Mouse (Mus musculus): ENCODE data around the gene Zfp672. TPM values are rescaled to one million over a fixed set of nuclear protein-coding genes. Genes with fewer than 3 reads are reported as not detected.

Gene Zfp672
- polyA plus RNA-seq, 1 experiment from 2014 or later, result 40.6 TPM

DNA sequence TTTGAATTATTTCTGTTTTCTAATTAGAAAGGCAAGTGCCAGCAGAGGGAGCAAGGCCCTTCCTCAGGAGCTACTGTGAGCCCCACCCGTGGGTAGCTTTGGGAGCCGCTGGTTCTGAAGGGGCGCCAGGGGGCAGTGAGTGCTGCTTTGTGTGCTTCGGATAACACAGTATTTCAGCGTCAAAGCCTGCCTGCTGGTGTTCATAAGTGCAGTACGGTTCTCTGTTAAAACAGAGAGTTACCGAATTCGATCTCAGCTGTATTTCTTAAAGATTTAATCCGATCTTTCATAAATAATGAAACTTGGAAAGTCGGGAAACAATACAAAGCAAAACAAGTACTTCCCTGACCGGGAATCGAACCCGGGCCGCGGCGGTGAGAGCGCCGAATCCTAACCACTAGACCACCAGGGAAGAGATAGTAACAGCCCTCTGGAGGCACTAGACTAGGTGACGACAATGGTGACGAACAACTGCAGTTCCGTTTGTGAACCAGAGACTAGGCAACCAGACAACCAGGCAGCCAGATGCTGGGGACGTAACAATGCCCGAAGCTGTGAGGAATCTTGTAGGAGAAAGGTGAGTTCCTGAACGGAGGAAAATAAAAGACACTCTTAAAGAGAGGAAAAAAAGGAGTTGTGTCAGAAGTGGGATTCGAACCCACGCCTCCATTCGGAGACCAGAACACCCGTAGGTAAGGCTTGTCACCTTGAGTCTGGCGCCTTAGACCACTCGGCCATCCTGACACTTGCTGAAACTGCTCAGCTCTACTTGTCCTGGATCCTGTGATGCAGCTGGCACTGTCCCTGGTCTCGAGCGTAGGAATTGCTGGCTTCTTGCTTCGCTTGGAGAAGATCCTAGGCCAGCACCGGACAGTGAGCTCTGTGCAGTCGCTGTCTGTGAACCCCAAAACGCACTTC lies 28.0 kb downstream of the Zfp672 start:
- peak overlapping the region; percentile 77 for H3K4me3 ChIP-seq
- peaks cover 14% of the 10 kb centered on the region for H3K4me1 ChIP-seq
- no peaks in the 10 kb centered on the region for H3K9me3 ChIP-seq
- ATAC-seq (replicated peaks), result peak; percentile 93
- H3K36me3 ChIP-seq (replicated peaks), result no peaks in the 10 kb centered on the region
- WGBS, result under 1% methylated on average over 36 of the region's 36 CpGs
- H3K27ac ChIP-seq, result peak overlapping the region; percentile 86
- H3K4me2 ChIP-seq, result peak overlapping the region; percentile 78
- no peaks in the 10 kb centered on the region for H3K27me3 ChIP-seq (replicated peaks)
- H3K9ac ChIP-seq, result peak overlapping the region; percentile 46

DNA sequence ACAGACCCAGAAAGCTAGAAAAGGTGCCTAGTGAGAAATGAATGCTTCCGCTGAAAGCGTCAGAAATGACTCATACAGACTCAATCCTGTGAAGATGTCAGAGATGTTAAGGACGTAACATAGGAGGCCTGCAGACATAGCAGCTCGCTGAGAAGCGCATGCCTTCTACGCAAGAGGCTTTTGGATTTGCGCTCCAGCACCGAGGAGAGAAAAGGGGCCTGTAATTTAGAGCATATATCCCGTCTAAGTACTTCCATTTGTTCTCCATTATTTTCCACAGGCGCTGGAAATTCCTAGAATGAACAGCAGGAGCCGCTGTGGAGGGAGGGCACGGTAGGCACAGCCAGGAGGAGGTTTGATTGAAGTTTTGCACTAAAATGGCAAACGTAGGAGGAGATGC lies 29.1 kb downstream of the Zfp672 start:
- WGBS, result 13% methylated on average over 13 of the region's 13 CpGs
- Histone ChIP-seq H3K4me3 (peak overlapping the region; percentile 77), H3K27me3 (replicated peaks) (no peaks in the 10 kb centered on the region), H3K27ac (peak overlapping the region; percentile 84), H3K36me3 (replicated peaks) (no peaks in the 10 kb centered on the region), H3K9me3 (no peaks in the 10 kb centered on the region), H3K9ac (peak overlapping the region; percentile 40), H3K4me1 (peaks cover 7% of the 10 kb centered on the region), H3K4me2 (peak overlapping the region; percentile 78)
- ATAC-seq (replicated peaks), result peak; percentile 34

DNA sequence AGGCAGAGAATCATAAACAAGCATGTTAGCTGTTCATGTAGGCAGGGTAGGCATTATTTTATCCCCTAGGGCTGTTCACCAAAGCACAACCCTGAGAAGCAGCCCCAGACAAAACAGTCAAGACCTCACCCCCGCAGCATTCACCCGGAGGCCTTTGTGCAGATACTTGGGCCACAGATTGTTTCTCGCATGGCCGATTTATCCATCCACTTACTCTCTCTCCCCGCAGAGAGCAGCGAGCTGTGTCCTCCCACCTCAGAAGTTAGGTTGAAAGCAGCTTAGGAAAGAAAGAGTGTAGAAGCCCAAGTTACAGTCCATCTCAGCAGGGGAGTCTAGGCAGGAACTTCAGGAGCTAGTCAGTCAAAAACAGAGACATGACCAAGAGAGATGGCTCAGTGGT lies 32.7 kb downstream of the Zfp672 start:
- Histone ChIP-seq H3K27me3 (replicated peaks) (no peaks in the 10 kb centered on the region), H3K9ac (no peak overlapping the region), H3K4me2 (no peak overlapping the region), H3K4me1 (no peaks in the 10 kb centered on the region), H3K4me3 (no peak overlapping the region), H3K9me3 (no peaks in the 10 kb centered on the region), H3K36me3 (replicated peaks) (no peaks in the 10 kb centered on the region), H3K27ac (no peak overlapping the region)
- 17% methylated on average over 6 of the region's 6 CpGs for WGBS
- no peak for ATAC-seq (replicated peaks)

DNA sequence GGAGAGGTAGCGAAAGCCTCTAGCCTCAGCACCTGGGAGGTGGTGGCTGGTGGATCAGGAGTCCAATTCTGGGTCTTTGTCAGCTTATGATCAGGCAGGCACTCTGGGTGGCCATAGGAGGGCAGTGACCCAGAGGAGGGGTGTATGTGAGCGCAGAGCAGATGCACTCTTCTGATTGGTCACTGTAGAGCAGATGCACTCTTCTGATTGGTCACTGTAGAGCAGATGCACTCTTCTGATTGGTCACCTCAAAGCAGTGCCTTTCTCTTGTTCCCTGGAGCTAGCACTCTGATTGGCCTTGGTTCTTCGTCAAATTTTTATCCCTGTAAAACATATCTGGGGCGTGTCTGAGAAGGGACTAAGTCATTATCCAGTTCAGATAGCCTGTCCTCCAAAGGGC lies 37.3 kb downstream of the Zfp672 start:
- no peak overlapping the region for H3K4me2 ChIP-seq
- no peaks in the 10 kb centered on the region for H3K27me3 ChIP-seq (replicated peaks)
- H3K27ac ChIP-seq, result no peak overlapping the region
- no peak overlapping the region for H3K9ac ChIP-seq
- H3K4me1 ChIP-seq, result no peaks in the 10 kb centered on the region
- no peak for ATAC-seq (replicated peaks)
- H3K9me3 ChIP-seq, result no peaks in the 10 kb centered on the region
- no peaks in the 10 kb centered on the region for H3K36me3 ChIP-seq (replicated peaks)
- 58% methylated on average over 4 of the region's 4 CpGs for WGBS
- no peak overlapping the region for H3K4me3 ChIP-seq

DNA sequence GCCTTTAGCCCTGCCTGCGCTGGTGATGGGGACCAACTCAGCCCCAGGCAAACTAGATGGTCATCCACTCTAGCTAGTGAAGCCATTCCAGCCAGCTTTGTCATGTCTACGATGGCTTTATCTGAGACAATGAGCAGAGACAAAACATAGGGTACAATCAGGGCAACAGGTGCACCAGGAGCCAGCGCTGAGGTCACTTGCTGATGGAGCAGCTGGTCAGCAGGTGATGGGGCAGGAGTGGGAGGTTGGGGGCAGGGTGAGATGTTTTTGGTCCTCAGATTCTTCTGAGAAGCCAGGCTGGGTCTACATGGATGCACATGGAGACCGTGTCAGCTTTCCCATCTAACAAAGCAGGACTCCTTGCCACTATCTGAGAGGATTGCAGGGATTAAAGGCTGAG lies 39.3 kb downstream of the Zfp672 start:
- Histone ChIP-seq H3K4me1 (no peaks in the 10 kb centered on the region), H3K9ac (no peak overlapping the region), H3K36me3 (replicated peaks) (no peaks in the 10 kb centered on the region), H3K27ac (no peak overlapping the region), H3K27me3 (replicated peaks) (no peaks in the 10 kb centered on the region), H3K4me3 (no peak overlapping the region), H3K4me2 (no peak overlapping the region), H3K9me3 (no peaks in the 10 kb centered on the region)
- 86% methylated on average over 4 of the region's 4 CpGs for WGBS
- no peak for ATAC-seq (replicated peaks)

DNA sequence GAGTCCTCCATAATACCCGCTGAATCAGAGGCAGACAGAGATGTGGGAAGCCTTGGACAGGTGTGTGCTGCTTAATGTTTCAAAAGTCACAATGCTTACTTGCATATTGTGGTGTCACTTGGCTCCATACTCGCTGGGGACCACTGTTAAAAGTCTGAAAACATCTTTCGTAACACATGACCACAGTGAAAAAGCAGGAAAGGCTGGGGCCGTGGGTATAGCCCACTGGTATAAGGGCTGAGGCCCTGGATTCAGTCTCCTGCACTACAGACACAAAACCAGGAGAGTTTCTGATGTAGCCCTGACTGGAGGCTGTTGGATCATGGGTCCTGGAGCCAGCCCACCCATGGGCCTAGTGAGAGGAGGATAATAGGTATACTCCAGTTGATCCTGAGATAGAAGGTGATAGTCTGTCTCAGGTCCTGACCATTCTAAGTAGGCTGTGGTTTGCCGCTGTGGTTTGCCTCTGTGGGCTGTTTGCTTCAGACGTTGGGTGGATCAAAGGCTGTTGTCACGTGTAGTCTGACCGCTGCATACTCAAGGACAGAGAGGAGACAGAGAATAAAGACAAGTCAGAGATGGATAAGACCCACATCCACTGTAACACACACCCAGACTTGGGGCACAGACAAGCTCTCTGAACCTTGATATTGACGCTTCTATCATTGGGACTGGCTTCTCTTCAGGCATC lies 40.0 kb downstream of the Zfp672 start:
- Histone ChIP-seq H3K4me1 (no peaks in the 10 kb centered on the region), H3K27ac (no peak overlapping the region), H3K9me3 (no peaks in the 10 kb centered on the region), H3K9ac (no peak overlapping the region), H3K4me2 (no peak overlapping the region), H3K36me3 (replicated peaks) (no peaks in the 10 kb centered on the region), H3K4me3 (no peak overlapping the region), H3K27me3 (replicated peaks) (no peaks in the 10 kb centered on the region)
- no peak for ATAC-seq (replicated peaks)
- WGBS, result 78% methylated on average over 9 of the region's 9 CpGs

DNA sequence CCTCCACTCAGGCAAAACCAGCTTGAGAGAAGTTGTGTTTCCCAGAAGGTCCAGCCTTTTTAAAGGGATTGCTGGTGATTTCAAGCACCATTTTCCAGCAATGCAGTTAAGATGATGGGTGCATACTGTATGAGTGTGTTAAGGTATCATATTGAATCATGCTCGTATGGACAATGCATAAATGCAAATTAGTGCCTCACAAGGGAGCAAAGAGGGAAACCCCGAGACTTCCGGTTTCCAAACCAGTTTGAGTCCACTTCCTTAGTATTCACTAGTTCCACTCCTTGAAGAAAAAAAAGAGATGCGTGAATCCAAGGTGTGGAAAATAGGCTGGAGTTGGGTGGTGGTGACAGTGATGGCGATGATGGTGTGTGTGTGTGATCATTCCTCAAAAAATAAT lies 47.6 kb downstream of the Zfp672 start:
- Histone ChIP-seq H3K4me3 (no peak overlapping the region), H3K36me3 (replicated peaks) (no peaks in the 10 kb centered on the region), H3K9me3 (no peaks in the 10 kb centered on the region), H3K27me3 (replicated peaks) (no peaks in the 10 kb centered on the region), H3K27ac (no peak overlapping the region), H3K4me2 (no peak overlapping the region), H3K4me1 (no peaks in the 10 kb centered on the region), H3K9ac (no peak overlapping the region)
- WGBS, result 93% methylated on average over 5 of the region's 5 CpGs
- ATAC-seq (replicated peaks), result no peak

DNA sequence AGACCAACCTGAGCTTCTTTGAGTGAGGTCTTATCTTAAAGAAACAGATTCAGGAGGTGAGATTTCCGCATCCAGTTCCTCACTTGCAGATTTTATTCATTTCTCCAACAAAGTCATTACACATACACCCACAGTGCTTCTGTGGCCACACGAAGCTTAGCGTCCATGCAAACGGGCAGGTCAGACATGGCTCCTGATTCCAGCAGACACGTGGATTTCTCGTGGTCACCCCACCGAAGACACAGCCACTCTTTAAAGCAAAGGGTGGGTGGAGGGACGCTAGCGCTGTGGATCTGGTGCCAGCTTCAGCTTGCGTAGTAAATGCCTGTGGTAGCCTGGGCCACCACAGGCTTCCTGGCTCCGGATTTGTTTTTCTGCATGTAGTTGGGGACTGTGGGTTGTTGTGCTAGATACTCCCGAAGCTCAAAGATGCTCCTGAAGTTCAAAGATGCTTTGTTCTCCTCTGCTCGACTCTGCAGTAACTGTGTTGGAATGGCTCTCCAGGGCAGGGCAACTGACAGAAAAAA lies 48.1 kb downstream of the Zfp672 start:
- H3K9me3 ChIP-seq, result no peaks in the 10 kb centered on the region
- H3K27ac ChIP-seq, result no peak overlapping the region
- no peak for ATAC-seq (replicated peaks)
- no peaks in the 10 kb centered on the region for H3K27me3 ChIP-seq (replicated peaks)
- no peaks in the 10 kb centered on the region for H3K4me1 ChIP-seq
- H3K4me2 ChIP-seq, result no peak overlapping the region
- WGBS, result 85% methylated on average over 13 of the region's 13 CpGs
- no peaks in the 10 kb centered on the region for H3K36me3 ChIP-seq (replicated peaks)
- no peak overlapping the region for H3K9ac ChIP-seq
- no peak overlapping the region for H3K4me3 ChIP-seq

DNA sequence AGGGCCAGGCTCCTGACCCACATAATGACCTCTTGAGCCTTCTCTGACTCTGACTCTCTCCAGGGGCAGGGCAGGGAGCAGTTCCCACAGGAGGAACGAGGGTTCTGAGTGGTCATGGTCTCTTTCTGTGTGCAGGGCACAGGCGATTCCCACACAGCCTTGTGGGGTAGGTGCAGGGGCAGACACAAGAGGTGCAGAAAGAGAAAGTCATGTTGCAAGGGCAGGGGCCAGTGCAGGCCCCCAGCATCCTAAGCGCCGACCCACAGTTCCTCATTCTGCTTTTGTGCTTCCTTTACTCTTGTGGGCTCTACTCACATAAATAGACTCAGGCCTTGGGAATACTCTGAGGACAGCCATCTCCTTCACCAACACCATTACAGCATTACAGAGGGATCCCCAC lies 54.4 kb downstream of the Zfp672 start:
- Histone ChIP-seq H3K9me3 (no peaks in the 10 kb centered on the region), H3K4me2 (no peak overlapping the region), H3K36me3 (replicated peaks) (no peaks in the 10 kb centered on the region), H3K27ac (no peak overlapping the region), H3K4me1 (no peaks in the 10 kb centered on the region), H3K4me3 (no peak overlapping the region), H3K27me3 (replicated peaks) (no peaks in the 10 kb centered on the region), H3K9ac (no peak overlapping the region)
- ATAC-seq (replicated peaks), result no peak
- WGBS, result 78% methylated on average over 4 of the region's 4 CpGs

DNA sequence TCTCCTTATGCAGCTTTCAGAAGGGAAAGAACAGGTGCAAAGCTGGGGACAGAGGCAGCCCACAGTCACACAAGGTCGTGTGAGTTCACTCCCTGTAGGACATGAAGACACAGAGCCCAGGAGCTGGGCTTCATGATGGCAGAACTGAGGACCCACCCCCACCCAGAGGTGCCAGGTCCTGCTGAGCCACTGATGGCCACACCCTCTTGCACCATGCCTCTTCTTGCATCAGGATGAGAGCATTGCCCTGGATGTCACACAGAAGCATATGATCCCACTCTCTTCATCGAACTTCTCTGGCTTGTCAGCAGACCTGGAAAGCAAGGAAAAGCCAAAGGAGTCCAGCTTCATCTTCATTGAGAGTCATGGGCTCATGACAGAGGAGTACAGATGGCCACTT lies 55.6 kb downstream of the Zfp672 start, which contains the start of gene 4930438A08Rik:
4930438A08Rik (plus strand) TSS at position 228 of the 400 bp plus-strand sequence.
- no peak within 1 kb of the TSS for H3K27ac ChIP-seq
- ATAC-seq (replicated peaks), result no peak
- H3K4me3 ChIP-seq, result no peak within 1 kb of the TSS
- H3K4me2 ChIP-seq, result no peak within 1 kb of the TSS
- no peak within 1 kb of the TSS for H3K9ac ChIP-seq
- no peaks in the 10 kb centered on the region for H3K27me3 ChIP-seq (replicated peaks)
- no peaks in the 10 kb centered on the region for H3K4me1 ChIP-seq
- no peaks in the 10 kb centered on the region for H3K9me3 ChIP-seq
- WGBS, result 60% methylated on average over 2 of the region's 2 CpGs
- H3K36me3 ChIP-seq (replicated peaks), result no peaks in the 10 kb centered on the region

DNA sequence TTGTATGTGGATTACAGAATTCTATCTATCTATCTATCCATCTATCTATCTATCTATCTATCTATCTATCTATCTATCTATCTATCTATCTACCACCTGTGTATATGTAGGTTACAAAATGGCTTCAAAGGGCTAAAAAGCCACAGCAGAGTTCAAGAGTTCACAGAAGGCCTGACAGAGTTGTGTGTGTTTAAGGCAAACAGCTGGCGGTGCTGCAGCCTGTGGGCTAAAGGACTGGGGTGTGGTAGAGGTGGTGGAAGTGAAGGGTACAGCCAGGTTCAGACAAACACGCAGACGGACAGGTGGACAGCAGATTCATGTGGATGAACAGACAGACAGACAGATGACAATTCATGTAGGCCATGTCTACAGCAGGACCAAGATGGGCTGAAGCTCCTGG lies 61.9 kb downstream of the Zfp672 start:
- Histone ChIP-seq H3K27me3 (replicated peaks) (no peaks in the 10 kb centered on the region), H3K36me3 (replicated peaks) (no peaks in the 10 kb centered on the region), H3K9ac (no peak overlapping the region), H3K27ac (no peak overlapping the region), H3K4me1 (no peaks in the 10 kb centered on the region), H3K9me3 (no peaks in the 10 kb centered on the region), H3K4me3 (no peak overlapping the region), H3K4me2 (no peak overlapping the region)
- no peak for ATAC-seq (replicated peaks)
- WGBS, result 88% methylated on average over 3 of the region's 3 CpGs
